30 mouse cellular contexts compared by ENCODE assay signal in genomic region chr1:79212471-79212870, GRCm38 (mm10).
DNase-seq lines count a peak whose midpoint lies in the region; ATAC-seq lines count a peak whose summit lies in the region.
"Had no signal": no experiment of that assay in that cellular context is flagged by ENCODE, and none has a peak within 500 bp of the region (broad histone marks: within the 10 kb centered on the region; RNA-seq: fewer than 3 reads in every experiment).

No protein-coding gene starts in this region.

- H3K4me2 ChIP-seq in embryonic facial prominence, embryonic 14.5 days (ENCODE audit: low read depth, low read length), result no peak overlapping the region
- H3K4me2 ChIP-seq: embryonic facial prominence, embryonic 15.5 days; heart, embryonic 11.5 days; hindbrain, embryonic 12.5 days; liver, embryonic 12.5 days; midbrain, embryonic 11.5 days; neural tube, embryonic 12.5 days had no signal

- H3K27me3 ChIP-seq in embryonic facial prominence, embryonic 14.5 days (replicated peaks; ENCODE audit: control insufficient read depth, insufficient read depth, low read length), result no peaks in the 10 kb centered on the region
- no peaks in the 10 kb centered on the region for H3K27me3 ChIP-seq in embryonic facial prominence, embryonic 10.5 days (replicated peaks; ENCODE audit: low read depth, poor library complexity, severe bottlenecking)
- H3K27me3 ChIP-seq: CH12.LX; embryonic facial prominence, embryonic 15.5 days; hindbrain, embryonic 12.5 days; liver, embryonic 12.5 days; neural tube, embryonic 12.5 days had no signal

- WGBS in embryonic facial prominence, embryonic 14.5 days, result 73% methylated on average over 5 of the region's 5 CpGs
- WGBS in embryonic facial prominence, embryonic 10.5 days, result 87% methylated on average over 5 of the region's 5 CpGs

- DNase-seq in embryonic facial prominence, embryonic 14.5 days (ENCODE audit: low spot score), result peak; percentile 9
- DNase-seq in embryonic facial prominence, embryonic 10.5 days (ENCODE audit: low spot score), result no peak
- DNase-seq in layer of hippocampus, adult 18-20 months (ENCODE audit: low spot score in 2 of 2), result peak; percentile 31 to 80
- DNase-seq in layer of hippocampus, postnatal 25 days (ENCODE audit: extremely low spot score in 1 of 2, low spot score in 1 of 2), result no peak
- DNase-seq in brain, embryonic 18.5 days (ENCODE audit: low read depth, low spot score), result peak; percentile 71
- DNase-seq in layer of hippocampus, adult 9-10 months (ENCODE audit: low spot score), result peak; percentile 43
- DNase-seq in thymus, postnatal 25 days, result no peak
- DNase-seq in kidney, postnatal 14 days, result no peak
- DNase-seq: adrenal gland, adult 2 months; adrenal gland, postnatal 36 days; cerebellum, adult 11-12 months; cerebellum, adult 9-11 months; gastrocnemius, postnatal 36 days; heart, adult 18-20 months; heart, postnatal 36 days; kidney, adult 8-10 months; kidney, postnatal 10 days; left cerebral cortex, postnatal 4 days; liver, postnatal 0 days; lung, postnatal 36 days had no signal

- no peaks in the 10 kb centered on the region for H3K9me3 ChIP-seq in embryonic facial prominence, embryonic 14.5 days (ENCODE audit: control insufficient read depth, low read length)
- H3K9me3 ChIP-seq in embryonic facial prominence, embryonic 10.5 days, result no peaks in the 10 kb centered on the region
- H3K9me3 ChIP-seq: embryonic facial prominence, embryonic 15.5 days; hindbrain, embryonic 12.5 days; liver, embryonic 12.5 days; neural tube, embryonic 12.5 days had no signal

- ATAC-seq in embryonic facial prominence, embryonic 14.5 days (ENCODE audit: low read depth), result no peak
- ATAC-seq: activated CD4-positive, CD25-positive, alpha-beta regulatory T cell, adult 4 months; intestine, embryonic 16.5 days; liver, embryonic 12.5 days; liver, postnatal 0 days had no signal

- no peak overlapping the region for H3K27ac ChIP-seq in embryonic facial prominence, embryonic 14.5 days (replicated peaks; ENCODE audit: low read depth, low read length)
- no peak overlapping the region for H3K27ac ChIP-seq in embryonic facial prominence, embryonic 10.5 days (replicated peaks)
- H3K27ac ChIP-seq: embryonic facial prominence, embryonic 15.5 days; hindbrain, embryonic 12.5 days; liver, embryonic 12.5 days; neural tube, embryonic 12.5 days had no signal

- H3K4me3 ChIP-seq in embryonic facial prominence, embryonic 14.5 days (ENCODE audit: low read depth, low read length), result no peak overlapping the region
- H3K4me3 ChIP-seq in embryonic facial prominence, embryonic 10.5 days, result no peak overlapping the region
- H3K4me3 ChIP-seq: embryonic facial prominence, embryonic 15.5 days; hindbrain, embryonic 12.5 days; liver, embryonic 12.5 days; myocyte; neural tube, embryonic 12.5 days had no signal

- H3K4me1 ChIP-seq in embryonic facial prominence, embryonic 14.5 days (ENCODE audit: control insufficient read depth, insufficient read depth, low read length), result no peaks in the 10 kb centered on the region
- no peaks in the 10 kb centered on the region for H3K4me1 ChIP-seq in embryonic facial prominence, embryonic 10.5 days
- H3K4me1 ChIP-seq: embryonic facial prominence, embryonic 15.5 days; hindbrain, embryonic 12.5 days; liver, embryonic 12.5 days; neural tube, embryonic 12.5 days had no signal

- H3K9ac ChIP-seq in embryonic facial prominence, embryonic 14.5 days (ENCODE audit: low read depth, low read length), result no peak overlapping the region
- H3K9ac ChIP-seq: embryonic facial prominence, embryonic 15.5 days; hindbrain, embryonic 12.5 days; liver, embryonic 12.5 days; liver, postnatal 0 days; neural tube, embryonic 12.5 days had no signal

- no peaks in the 10 kb centered on the region for H3K36me3 ChIP-seq in embryonic facial prominence, embryonic 14.5 days (ENCODE audit: control insufficient read depth, insufficient read depth, low read length)
- no peaks in the 10 kb centered on the region for H3K36me3 ChIP-seq in embryonic facial prominence, embryonic 10.5 days (replicated peaks)
- H3K36me3 ChIP-seq: embryonic facial prominence, embryonic 15.5 days; hindbrain, embryonic 12.5 days; liver, embryonic 12.5 days; neural tube, embryonic 12.5 days had no signal

Comparison
In these comparisons a context has a peak if more than half of its experiments do, and no peak if none do; other contexts are left out.
1. DNase-seq: peak in embryonic facial prominence, embryonic 14.5 days (single experiment), layer of hippocampus, adult 18-20 months (2 of 2), brain, embryonic 18.5 days (single experiment) and layer of hippocampus, adult 9-10 months (single experiment); none in embryonic facial prominence, embryonic 10.5 days (single experiment), layer of hippocampus, postnatal 25 days (0 of 2), thymus, postnatal 25 days (single experiment) and kidney, postnatal 14 days (single experiment).